Mouse (Mus musculus): ENCODE measurements around the gene Gm20075. TPM values are rescaled to one million over a fixed set of nuclear protein-coding genes. Genes with fewer than 3 reads are reported as not detected.
"Not testable (repeated sequence)": the region's sequence is repeated elsewhere in the genome, so short reads cannot be mapped to it uniquely, and the experiment has no call there.

Gm20075 gene
- polyA plus RNA-seq (2015; fragmentation: Nextera tagmentation; extraction: Ambion mirVana), result 27.9 and 34.7 TPM in 2 replicates

- not testable (repeated sequence) for H3K27ac ChIP-seq (ENCODE audit: low read length); H3K27me3 ChIP-seq (replicated peaks; ENCODE audit: control insufficient read depth, insufficient read depth, low read length); H3K4me2 ChIP-seq (ENCODE audit: low read length); H3K9me3 ChIP-seq (ENCODE audit: control insufficient read depth, low read length); H3K4me1 ChIP-seq (replicated peaks; ENCODE audit: control insufficient read depth, insufficient read depth, low read length); H3K9ac ChIP-seq (replicated peaks; ENCODE audit: low read depth, low read length); H3K4me3 ChIP-seq (replicated peaks; ENCODE audit: low read length); H3K36me3 ChIP-seq (ENCODE audit: control insufficient read depth, insufficient read depth); ATAC-seq
- WGBS, result 90% methylated on average over 3 of the region's 3 CpGs
Observed at GRCm38 (mm10) chr13:96081276-96081675, at the start of gene Gm20075. Gene Gm20075 (minus strand): TSS chr13:96081376.

DNA sequence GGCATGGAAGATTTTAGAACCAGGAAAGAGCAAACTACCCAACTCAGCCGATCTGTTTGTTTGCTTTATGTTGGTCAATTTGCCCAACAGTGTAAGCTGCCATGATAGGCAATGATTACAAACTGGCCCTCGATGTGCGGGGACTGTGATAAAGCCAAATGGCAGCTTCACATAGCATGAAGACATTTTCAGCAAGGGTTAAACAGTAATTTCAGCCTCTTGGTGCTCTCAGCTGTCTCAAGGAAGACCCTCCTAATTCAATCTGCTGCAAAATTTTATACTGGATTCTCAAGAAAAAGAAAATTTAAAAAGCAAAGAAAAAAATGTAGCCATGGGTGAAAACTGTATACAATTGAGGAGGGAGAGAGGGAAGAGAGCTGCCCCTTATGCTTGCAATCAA is 47.9 kb upstream of the Gm20075 start:
- H3K27me3 ChIP-seq (replicated peaks; ENCODE audit: control insufficient read depth, insufficient read depth, low read length), result peaks cover 24% of the 10 kb centered on the region
- no peak overlapping the region for H3K4me2 ChIP-seq (ENCODE audit: low read length)
- no peak overlapping the region for H3K9ac ChIP-seq (replicated peaks; ENCODE audit: low read depth, low read length)
- H3K36me3 ChIP-seq (ENCODE audit: control insufficient read depth, insufficient read depth), result no peaks in the 10 kb centered on the region
- no peaks in the 10 kb centered on the region for H3K9me3 ChIP-seq (ENCODE audit: control insufficient read depth, low read length)
- H3K4me1 ChIP-seq (replicated peaks; ENCODE audit: control insufficient read depth, insufficient read depth, low read length), result peaks cover 23% of the 10 kb centered on the region
- no peak overlapping the region for H3K27ac ChIP-seq (ENCODE audit: low read length)
- 84% methylated on average over 3 of the region's 3 CpGs for WGBS
- no peak for ATAC-seq
- H3K4me3 ChIP-seq (replicated peaks; ENCODE audit: low read length), result no peak overlapping the region

DNA sequence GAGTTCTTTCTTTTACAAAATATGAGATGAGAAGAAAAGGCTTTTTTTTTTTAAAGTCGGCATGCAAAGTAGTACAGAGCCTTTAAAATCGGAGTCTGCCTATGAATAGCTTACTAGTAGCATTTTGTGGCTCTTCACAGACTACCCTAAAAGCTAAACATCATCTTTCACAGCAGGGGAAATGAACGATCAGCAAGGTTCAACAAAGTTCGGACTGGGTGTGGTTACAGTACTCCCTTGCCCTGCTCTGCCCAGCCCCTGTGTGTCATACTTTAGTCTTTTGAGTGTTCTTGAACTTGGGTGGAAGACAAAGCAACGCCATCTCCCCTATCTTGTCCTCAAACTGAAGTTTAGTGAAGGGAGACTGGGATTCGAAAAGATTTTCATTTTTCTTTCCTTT is 45.5 kb upstream of the Gm20075 start:
- Histone ChIP-seq H3K36me3 (ENCODE audit: control insufficient read depth, insufficient read depth) (no peaks in the 10 kb centered on the region), H3K27me3 (replicated peaks; ENCODE audit: control insufficient read depth, insufficient read depth, low read length) (peaks cover 20% of the 10 kb centered on the region), H3K9me3 (ENCODE audit: control insufficient read depth, low read length) (no peaks in the 10 kb centered on the region), H3K4me1 (replicated peaks; ENCODE audit: control insufficient read depth, insufficient read depth, low read length) (peaks cover 12% of the 10 kb centered on the region; the same call in 1 of the 2 replicates), H3K4me2 (ENCODE audit: low read length) (no peak overlapping the region), H3K9ac (replicated peaks; ENCODE audit: low read depth, low read length) (no peak overlapping the region), H3K4me3 (replicated peaks; ENCODE audit: low read length) (no peak overlapping the region), H3K27ac (ENCODE audit: low read length) (no peak overlapping the region)
- no peak for ATAC-seq
- 85% methylated on average over 6 of the region's 6 CpGs for WGBS

DNA sequence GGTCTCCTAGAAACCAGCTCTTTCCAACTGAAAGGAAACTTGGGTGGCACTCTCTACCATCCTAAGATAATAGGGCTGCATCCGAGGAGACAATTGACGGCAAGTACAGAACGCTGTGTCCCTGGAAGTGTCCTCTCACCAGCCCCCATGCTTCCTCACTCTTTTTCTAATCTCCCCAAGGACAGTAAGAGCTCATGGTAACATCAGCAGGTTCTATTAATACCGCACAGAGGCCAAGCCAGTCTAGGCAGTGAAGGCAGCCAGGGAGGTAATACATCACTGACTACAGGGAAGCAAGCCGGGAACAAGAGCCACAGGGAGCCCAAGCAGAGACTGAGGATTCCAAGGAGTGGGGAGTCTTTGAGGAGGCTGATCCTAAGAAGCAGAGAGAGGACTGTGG is 43.8 kb upstream of the Gm20075 start:
- ATAC-seq, result no peak
- no peaks in the 10 kb centered on the region for H3K4me1 ChIP-seq (replicated peaks; ENCODE audit: control insufficient read depth, insufficient read depth, low read length)
- 66% methylated on average over 5 of the region's 5 CpGs for WGBS

DNA sequence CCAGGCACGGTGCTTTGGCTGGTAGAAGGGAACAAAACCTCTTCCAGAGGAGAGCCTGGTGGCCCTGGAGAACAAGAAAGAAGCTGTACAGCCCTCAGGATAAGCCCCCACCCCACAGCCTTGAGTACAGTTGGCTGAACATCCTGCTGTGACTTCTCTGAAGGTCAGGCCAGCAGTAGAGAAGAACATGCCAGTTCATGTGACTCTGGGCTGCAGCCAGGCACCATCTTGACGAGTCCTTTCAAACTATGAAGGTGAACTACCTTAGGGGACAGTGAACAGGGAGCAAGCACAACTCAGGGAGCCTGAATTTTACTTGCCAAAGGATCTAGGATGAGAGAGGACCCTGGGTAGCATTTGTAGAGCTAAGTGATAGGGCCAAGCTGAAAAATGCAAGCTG is 31.5 kb upstream of the Gm20075 start:
- no peaks in the 10 kb centered on the region for H3K27me3 ChIP-seq (replicated peaks; ENCODE audit: control insufficient read depth, insufficient read depth, low read length)
- no peak overlapping the region for H3K9ac ChIP-seq (replicated peaks; ENCODE audit: low read depth, low read length)
- no peaks in the 10 kb centered on the region for H3K4me1 ChIP-seq (replicated peaks; ENCODE audit: control insufficient read depth, insufficient read depth, low read length)
- H3K4me2 ChIP-seq (ENCODE audit: low read length), result no peak overlapping the region
- no peaks in the 10 kb centered on the region for H3K36me3 ChIP-seq (ENCODE audit: control insufficient read depth, insufficient read depth)
- no peak overlapping the region for H3K4me3 ChIP-seq (replicated peaks; ENCODE audit: low read length)
- no peak for ATAC-seq
- WGBS, result 76% methylated on average over 2 of the region's 2 CpGs
- no peak overlapping the region for H3K27ac ChIP-seq (ENCODE audit: low read length)
- H3K9me3 ChIP-seq (ENCODE audit: control insufficient read depth, low read length), result no peaks in the 10 kb centered on the region

More for the DNA sequence above, 43.8 kb upstream of the Gm20075 start:
- Histone ChIP-seq H3K27ac (ENCODE audit: low read length) (no peak overlapping the region), H3K4me2 (ENCODE audit: low read length) (no peak overlapping the region), H3K9ac (replicated peaks; ENCODE audit: low read depth, low read length) (no peak overlapping the region), H3K9me3 (ENCODE audit: control insufficient read depth, low read length) (no peaks in the 10 kb centered on the region), H3K27me3 (replicated peaks; ENCODE audit: control insufficient read depth, insufficient read depth, low read length) (peaks cover 11% of the 10 kb centered on the region), H3K4me3 (replicated peaks; ENCODE audit: low read length) (no peak overlapping the region), H3K36me3 (ENCODE audit: control insufficient read depth, insufficient read depth) (no peaks in the 10 kb centered on the region)

DNA sequence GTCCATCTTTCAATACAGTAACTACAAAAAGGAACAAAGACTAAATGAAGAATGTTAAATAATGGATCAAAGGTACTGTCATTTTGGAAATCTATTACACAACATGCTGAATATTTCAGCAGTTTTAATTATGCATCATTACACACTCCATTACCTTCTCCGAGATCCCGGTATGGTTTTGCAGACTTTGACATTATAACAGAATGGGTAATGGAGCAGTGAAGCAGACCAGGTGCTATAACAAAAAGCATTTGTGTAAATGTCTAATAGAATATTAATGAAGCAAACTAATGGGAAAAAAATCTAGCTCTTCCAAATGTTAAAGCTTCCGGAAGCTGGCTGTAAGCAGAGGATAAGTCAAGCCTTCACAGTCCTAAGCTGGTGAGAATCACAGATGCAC is 29.6 kb upstream of the Gm20075 start:
- WGBS, result 21% methylated on average over 3 of the region's 3 CpGs
- H3K4me2 ChIP-seq (ENCODE audit: low read length), result no peak overlapping the region
- H3K27ac ChIP-seq (ENCODE audit: low read length), result no peak overlapping the region

GRCm38 (mm10) chr13:96106367-96106766 is 25.2 kb upstream of the Gm20075 start:
- Histone ChIP-seq H3K27me3 (replicated peaks; ENCODE audit: control insufficient read depth, insufficient read depth, low read length) (no peaks in the 10 kb centered on the region), H3K27ac (ENCODE audit: low read length) (no peak overlapping the region), H3K9ac (replicated peaks; ENCODE audit: low read depth, low read length) (no peak overlapping the region), H3K4me3 (replicated peaks; ENCODE audit: low read length) (no peak overlapping the region), H3K36me3 (ENCODE audit: control insufficient read depth, insufficient read depth) (no peaks in the 10 kb centered on the region), H3K4me1 (replicated peaks; ENCODE audit: control insufficient read depth, insufficient read depth, low read length) (no peaks in the 10 kb centered on the region), H3K9me3 (ENCODE audit: control insufficient read depth, low read length) (no peaks in the 10 kb centered on the region), H3K4me2 (ENCODE audit: low read length) (no peak overlapping the region)
- 94% methylated on average over 4 of the region's 4 CpGs for WGBS
- ATAC-seq, result no peak

More for the DNA sequence above, 29.6 kb upstream of the Gm20075 start:
- Histone ChIP-seq H3K36me3 (ENCODE audit: control insufficient read depth, insufficient read depth) (no peaks in the 10 kb centered on the region), H3K4me1 (replicated peaks; ENCODE audit: control insufficient read depth, insufficient read depth, low read length) (no peaks in the 10 kb centered on the region), H3K9me3 (ENCODE audit: control insufficient read depth, low read length) (no peaks in the 10 kb centered on the region), H3K27me3 (replicated peaks; ENCODE audit: control insufficient read depth, insufficient read depth, low read length) (no peaks in the 10 kb centered on the region), H3K4me3 (replicated peaks; ENCODE audit: low read length) (no peak overlapping the region), H3K9ac (replicated peaks; ENCODE audit: low read depth, low read length) (no peak overlapping the region)
- no peak for ATAC-seq

GRCm38 (mm10) chr13:96090929-96091328 is 9.8 kb upstream of the Gm20075 start:
- H3K4me3 ChIP-seq (replicated peaks; ENCODE audit: low read length), result no peak overlapping the region
- ATAC-seq, result no peak
- no peak overlapping the region for H3K27ac ChIP-seq (ENCODE audit: low read length)
- no peaks in the 10 kb centered on the region for H3K36me3 ChIP-seq (ENCODE audit: control insufficient read depth, insufficient read depth)
- H3K27me3 ChIP-seq (replicated peaks; ENCODE audit: control insufficient read depth, insufficient read depth, low read length), result no peaks in the 10 kb centered on the region
- H3K9ac ChIP-seq (replicated peaks; ENCODE audit: low read depth, low read length), result no peak overlapping the region
- no peaks in the 10 kb centered on the region for H3K4me1 ChIP-seq (replicated peaks; ENCODE audit: control insufficient read depth, insufficient read depth, low read length)
- WGBS, result 76% methylated on average over 4 of the region's 4 CpGs
- H3K9me3 ChIP-seq (ENCODE audit: control insufficient read depth, low read length), result no peaks in the 10 kb centered on the region
- H3K4me2 ChIP-seq (ENCODE audit: low read length), result no peak overlapping the region

DNA sequence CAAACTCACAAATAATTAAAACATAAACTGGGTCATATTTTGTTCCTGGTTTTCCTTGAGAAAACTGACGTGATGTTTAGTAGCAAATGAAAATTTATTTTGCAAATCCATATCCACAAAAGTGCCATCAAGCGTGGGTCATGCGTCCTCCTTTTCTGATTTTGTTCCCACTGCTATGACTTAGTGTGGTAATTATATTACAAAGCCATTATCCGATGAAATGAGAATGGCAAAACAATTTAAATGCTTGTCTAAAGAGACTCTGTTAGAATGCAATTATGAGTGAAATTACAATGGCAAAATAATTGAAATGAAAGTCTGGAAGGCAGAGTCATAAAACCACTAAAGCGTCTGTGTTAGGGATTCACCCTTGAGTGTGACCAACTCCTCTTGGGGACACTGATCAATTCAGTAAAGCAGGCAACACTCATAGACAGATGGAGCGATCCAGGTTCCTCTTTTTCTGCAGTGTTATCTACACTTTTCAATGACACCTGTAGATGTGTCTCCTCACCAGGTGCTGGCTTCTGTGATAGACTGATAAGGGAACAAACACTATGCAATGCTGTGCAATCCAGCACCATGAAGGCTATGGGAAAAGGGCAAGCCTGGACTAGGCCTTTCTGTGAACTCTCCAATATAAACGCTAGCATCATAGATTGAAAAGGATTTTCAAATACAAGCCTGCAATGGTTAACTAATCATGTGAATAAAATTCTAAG is 4.6 kb upstream of the Gm20075 start:
- no peak overlapping the region for H3K27ac ChIP-seq (ENCODE audit: low read length)
- H3K4me2 ChIP-seq (ENCODE audit: low read length), result no peak overlapping the region
- no peaks in the 10 kb centered on the region for H3K4me1 ChIP-seq (replicated peaks; ENCODE audit: control insufficient read depth, insufficient read depth, low read length)
- no peaks in the 10 kb centered on the region for H3K36me3 ChIP-seq (ENCODE audit: control insufficient read depth, insufficient read depth)
- no peaks in the 10 kb centered on the region for H3K27me3 ChIP-seq (replicated peaks; ENCODE audit: control insufficient read depth, insufficient read depth, low read length)
- WGBS, result 88% methylated on average over 7 of the region's 7 CpGs
- H3K9me3 ChIP-seq (ENCODE audit: control insufficient read depth, low read length), result no peaks in the 10 kb centered on the region
- H3K4me3 ChIP-seq (replicated peaks; ENCODE audit: low read length), result no peak overlapping the region
- no peak overlapping the region for H3K9ac ChIP-seq (replicated peaks; ENCODE audit: low read depth, low read length)
- no peak for ATAC-seq

DNA sequence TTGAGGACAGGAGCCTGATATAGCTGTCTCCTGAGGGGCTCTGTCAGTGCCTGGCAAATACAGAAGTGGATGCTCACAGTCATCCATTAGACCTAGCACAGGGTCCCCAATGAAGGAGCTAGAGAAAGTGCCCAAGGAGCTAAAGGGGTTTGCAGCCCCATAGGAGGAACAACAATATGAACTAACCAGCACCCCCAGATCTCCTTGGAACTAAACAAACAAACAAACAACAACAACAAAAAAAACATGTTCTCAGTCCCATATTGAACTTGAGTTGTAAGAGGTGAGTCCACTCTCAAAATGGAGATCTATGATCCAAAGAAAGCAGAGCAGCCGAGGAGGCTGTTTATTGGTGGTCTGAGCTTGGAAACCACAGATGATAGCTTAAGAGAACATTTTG is 578 bp upstream of the Gm20075 start, which contains the start of gene Gm17190:
Gm17190 (plus strand) TSS at position 301 of the 400 bp plus-strand sequence.
- H3K9ac ChIP-seq (replicated peaks; ENCODE audit: low read depth, low read length); H3K4me2 ChIP-seq (ENCODE audit: low read length); H3K9me3 ChIP-seq (ENCODE audit: control insufficient read depth, low read length); H3K4me1 ChIP-seq (replicated peaks; ENCODE audit: control insufficient read depth, insufficient read depth, low read length); ATAC-seq; H3K36me3 ChIP-seq (ENCODE audit: control insufficient read depth, insufficient read depth); H3K27me3 ChIP-seq (replicated peaks; ENCODE audit: control insufficient read depth, insufficient read depth, low read length); H3K27ac ChIP-seq (ENCODE audit: low read length); H3K4me3 ChIP-seq (replicated peaks; ENCODE audit: low read length): not testable (repeated sequence)
- WGBS, result 86% methylated on average over 1 of the region's 1 CpGs
